Mouse (Mus musculus) testis, adult 2 months (tissue): ENCODE data around the gene Pnkp.

Source experiments
- CTCF ChIP-seq: fragments of 200-500 bp; IDR thresholded peaks from 2 replicates; pipeline ENCODE4 v1.5.1; 2012; ENCODE audit warnings: low read depth, mild to moderate bottlenecking, inconsistent platforms, low read length, moderate library complexity; ENCODE audit not compliant: control insufficient read depth, insufficient read depth, insufficient replicate concordance
- POLR2A ChIP-seq: fragments of 200-500 bp; IDR thresholded peaks from 2 replicates; pipeline ENCODE4 v1.6.1; 2012; ENCODE audit warnings: low read depth, mild to moderate bottlenecking, inconsistent platforms, low read length, moderate library complexity; ENCODE audit not compliant: control insufficient read depth

DNA sequence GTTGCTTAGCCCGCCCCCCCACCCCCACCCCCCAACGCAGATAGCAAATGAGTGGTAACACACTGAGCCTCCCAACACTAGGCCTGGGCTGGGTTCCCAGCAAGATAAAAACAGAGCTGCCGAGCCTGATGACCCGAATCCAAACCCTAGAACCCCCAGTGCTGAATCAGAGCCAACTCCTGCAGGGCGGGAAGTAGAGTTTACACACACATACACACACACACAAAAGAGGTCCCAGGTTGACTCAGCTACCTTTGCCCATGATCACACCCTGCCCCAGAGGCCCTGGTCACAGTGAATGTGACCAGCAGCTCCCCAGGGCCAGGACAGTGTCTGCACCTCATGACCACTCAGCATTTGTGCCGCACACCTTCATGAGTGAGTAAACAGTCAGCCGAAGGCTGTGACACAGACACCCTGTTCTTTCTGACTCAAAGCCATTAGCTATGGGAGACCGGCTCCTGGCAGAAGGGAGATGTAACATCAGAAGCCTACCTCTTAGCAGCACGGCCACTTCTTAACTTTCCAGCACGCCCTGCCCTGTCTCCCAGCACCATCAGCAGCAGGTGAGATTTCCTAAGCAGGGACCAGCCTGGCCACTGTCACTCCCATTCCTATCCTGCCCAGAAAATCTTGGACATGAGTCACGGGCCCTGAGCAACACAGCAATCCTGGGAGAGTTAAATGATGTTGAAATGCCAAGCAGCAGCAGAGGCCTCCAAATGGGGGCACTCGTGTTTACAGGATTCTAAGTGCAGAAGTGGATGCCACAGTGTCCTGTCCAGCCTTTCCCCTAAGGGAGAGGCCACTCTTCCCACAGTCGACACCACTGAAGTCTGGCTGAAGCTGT is 31.5 kb downstream of the Pnkp start:
- TF ChIP-seq CTCF = no peak
- TF ChIP-seq POLR2A = no peak
